Comparison of ENCODE assay signal across 19 mouse cellular contexts in the genomic region with DNA sequence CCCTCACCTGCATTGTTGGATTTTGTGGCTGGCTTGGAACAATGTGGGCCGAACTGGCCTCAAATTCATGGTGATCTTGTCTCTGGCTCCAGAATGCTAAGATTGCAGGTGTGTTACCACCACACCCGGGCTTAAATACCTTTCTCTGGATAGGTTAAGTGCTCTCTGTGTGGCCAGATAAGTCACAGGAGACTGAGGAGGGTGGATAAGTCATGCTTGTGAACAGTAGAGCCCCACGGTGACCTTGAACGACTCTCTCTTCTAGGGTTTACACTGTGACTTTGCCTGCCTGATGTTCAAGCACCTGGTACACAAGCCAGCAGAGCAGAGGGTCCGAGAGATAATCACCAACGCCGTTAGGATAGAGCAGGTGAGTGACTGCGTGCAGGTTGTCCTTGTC. TPM values are rescaled to one million over a fixed set of nuclear protein-coding genes. Genes with fewer than 3 reads are reported as not detected.
A peak's percentile ranks its signal among the peaks of the same experiment; 100 is the strongest.
DNase-seq lines count a peak whose midpoint lies in the region; ATAC-seq and TF ChIP-seq lines count a peak whose summit lies in the region.
"Had no signal": no experiment of that assay in that cellular context is flagged by ENCODE, and none has a peak within 500 bp of the region (broad histone marks: within the 10 kb centered on the region; RNA-seq: fewer than 3 reads in every experiment).

No protein-coding gene starts in this region.

- H3K9ac ChIP-seq in hindbrain, embryonic 16.5 days (ENCODE audit: low read depth, low read length) = no peak overlapping the region
- 0 out of 2 replicates have a peak overlapping the region, but pooled peaks have one; percentile 13 for H3K9ac ChIP-seq in stomach, embryonic 16.5 days (ENCODE audit: low read length)
- no peak overlapping the region for H3K9ac ChIP-seq in stomach, postnatal 0 days (ENCODE audit: low read length)
- H3K9ac ChIP-seq: embryonic facial prominence, embryonic 12.5 days; neural tube, embryonic 15.5 days had no signal

- 92% methylated on average over 8 of the region's 8 CpGs for WGBS in hindbrain, embryonic 10.5 days
- WGBS in hindbrain, embryonic 16.5 days = 84% methylated on average over 8 of the region's 8 CpGs
- WGBS in stomach, embryonic 16.5 days = 72% methylated on average over 8 of the region's 8 CpGs
- WGBS in stomach, postnatal 0 days = 65% methylated on average over 8 of the region's 8 CpGs
- 91% methylated on average over 8 of the region's 8 CpGs for WGBS in limb, embryonic 10.5 days

- TF ChIP-seq CTCF in stomach, postnatal 0 days (IDR thresholded peaks at IDR 0.05; ENCODE audit: low read depth) = no peak

- no peak for ATAC-seq in hindbrain, embryonic 16.5 days
- ATAC-seq in stomach, embryonic 16.5 days (ENCODE audit: insufficient read depth, low FRiP score) = no peak
- ATAC-seq in stomach, postnatal 0 days (ENCODE audit: low FRiP score, low TSS enrichment) = no peak
- ATAC-seq: CD4-positive, CD25-positive, alpha-beta regulatory T cell, adult 4 months had no signal

- peaks cover 65% of the 10 kb centered on the region for H3K36me3 ChIP-seq in hindbrain, embryonic 10.5 days
- H3K36me3 ChIP-seq in hindbrain, embryonic 16.5 days (ENCODE audit: control insufficient read depth, insufficient read depth, low read length) = no peaks in the 10 kb centered on the region
- H3K36me3 ChIP-seq in stomach, embryonic 16.5 days (ENCODE audit: control insufficient read depth, insufficient read depth, low read length) = 0 out of 2 replicates have a peak, but pooled peaks cover 9% of the 10 kb centered on the region
- H3K36me3 ChIP-seq in stomach, postnatal 0 days (ENCODE audit: control insufficient read depth, insufficient read depth, low read length) = peaks cover 3% of the 10 kb centered on the region; the same call in 1 of the 2 replicates
- peaks cover 60% of the 10 kb centered on the region for H3K36me3 ChIP-seq in limb, embryonic 10.5 days
- H3K36me3 ChIP-seq: neural tube, embryonic 15.5 days had no signal

- no peaks in the 10 kb centered on the region for H3K27me3 ChIP-seq in hindbrain, embryonic 10.5 days (ENCODE audit: insufficient read depth, poor library complexity, severe bottlenecking)
- 0 out of 2 replicates have a peak, but pooled peaks cover under 1% of the 10 kb centered on the region for H3K27me3 ChIP-seq in hindbrain, embryonic 16.5 days (replicated peaks; ENCODE audit: control insufficient read depth, insufficient read depth, low read length)
- H3K27me3 ChIP-seq in stomach, embryonic 16.5 days (ENCODE audit: control insufficient read depth, insufficient read depth, low read length) = no peaks in the 10 kb centered on the region
- H3K27me3 ChIP-seq in stomach, postnatal 0 days (ENCODE audit: control insufficient read depth, insufficient read depth, low read length) = no peaks in the 10 kb centered on the region
- H3K27me3 ChIP-seq in limb, embryonic 10.5 days (ENCODE audit: low read depth, poor library complexity, severe bottlenecking) = no peaks in the 10 kb centered on the region
- H3K27me3 ChIP-seq: embryonic facial prominence, embryonic 12.5 days; megakaryocyte, embryonic 14.5 days had no signal

- DNase-seq in hindbrain, embryonic 10.5 days (ENCODE audit: low spot score) = no peak
- DNase-seq in stomach, postnatal 0 days (ENCODE audit: low spot score) = no peak
- DNase-seq in limb, embryonic 10.5 days (ENCODE audit: low spot score) = peak; percentile 28
- no peak for DNase-seq in layer of hippocampus, adult 9-11 months
- no peak for DNase-seq in gastrocnemius, postnatal 4 days (ENCODE audit: low spot score in 2 of 2)
- DNase-seq: cerebellum, adult 11-12 months; cerebellum, postnatal 36 days; heart, postnatal 36 days; kidney, adult 18-20 months; kidney, postnatal 36 days; lung, embryonic 14.5 days; retina, postnatal 1 day; thymus, adult 2 months had no signal

- no peak for TF ChIP-seq EP300 in stomach, postnatal 0 days (optimal IDR thresholded peaks at IDR 0.05)

- no peaks in the 10 kb centered on the region for H3K9me3 ChIP-seq in hindbrain, embryonic 10.5 days
- no peaks in the 10 kb centered on the region for H3K9me3 ChIP-seq in hindbrain, embryonic 16.5 days (ENCODE audit: control insufficient read depth, low read length)
- H3K9me3 ChIP-seq in stomach, embryonic 16.5 days (replicated peaks; ENCODE audit: control insufficient read depth, low read length) = no peaks in the 10 kb centered on the region
- H3K9me3 ChIP-seq in stomach, postnatal 0 days (ENCODE audit: control insufficient read depth, low read length) = no peaks in the 10 kb centered on the region
- H3K9me3 ChIP-seq in limb, embryonic 10.5 days (replicated peaks) = no peaks in the 10 kb centered on the region
- H3K9me3 ChIP-seq: embryonic facial prominence, embryonic 12.5 days; megakaryocyte, embryonic 14.5 days; neural tube, embryonic 15.5 days had no signal

- no peak overlapping the region for H3K4me2 ChIP-seq in hindbrain, embryonic 16.5 days (ENCODE audit: low read length)
- H3K4me2 ChIP-seq in stomach, embryonic 16.5 days (ENCODE audit: low read depth, low read length) = no peak overlapping the region
- H3K4me2 ChIP-seq in stomach, postnatal 0 days (replicated peaks; ENCODE audit: low read depth) = no peak overlapping the region
- H3K4me2 ChIP-seq: embryonic facial prominence, embryonic 12.5 days; neural tube, embryonic 15.5 days had no signal

- peak overlapping the region; percentile 2; the same call in 1 of the 2 replicates for H3K4me3 ChIP-seq in hindbrain, embryonic 10.5 days
- H3K4me3 ChIP-seq in hindbrain, embryonic 16.5 days (ENCODE audit: low read length) = no peak overlapping the region
- H3K4me3 ChIP-seq in stomach, embryonic 16.5 days (replicated peaks; ENCODE audit: low read length) = no peak overlapping the region
- H3K4me3 ChIP-seq in stomach, postnatal 0 days (ENCODE audit: low read depth, low read length) = no peak overlapping the region
- H3K4me3 ChIP-seq in limb, embryonic 10.5 days = no peak overlapping the region
- H3K4me3 ChIP-seq: embryonic facial prominence, embryonic 12.5 days; megakaryocyte, embryonic 14.5 days; neural tube, embryonic 15.5 days had no signal

- H3K4me1 ChIP-seq in hindbrain, embryonic 10.5 days (replicated peaks) = peaks cover 44% of the 10 kb centered on the region
- peaks cover 19% of the 10 kb centered on the region for H3K4me1 ChIP-seq in hindbrain, embryonic 16.5 days (ENCODE audit: control insufficient read depth, insufficient read depth, low read depth, low read length)
- H3K4me1 ChIP-seq in stomach, embryonic 16.5 days (ENCODE audit: control insufficient read depth, insufficient read depth, low read length) = peaks cover 26% of the 10 kb centered on the region
- H3K4me1 ChIP-seq in stomach, postnatal 0 days (replicated peaks; ENCODE audit: control insufficient read depth, insufficient read depth) = no peaks in the 10 kb centered on the region
- H3K4me1 ChIP-seq in limb, embryonic 10.5 days = peaks cover 31% of the 10 kb centered on the region

- no peak overlapping the region for H3K27ac ChIP-seq in hindbrain, embryonic 10.5 days
- H3K27ac ChIP-seq in hindbrain, embryonic 16.5 days (ENCODE audit: low read depth, low read length) = no peak overlapping the region
- H3K27ac ChIP-seq in stomach, embryonic 16.5 days (ENCODE audit: low read length) = no peak overlapping the region
- no peak overlapping the region for H3K27ac ChIP-seq in stomach, postnatal 0 days (replicated peaks)
- no peak overlapping the region for H3K27ac ChIP-seq in limb, embryonic 10.5 days
- H3K27ac ChIP-seq: embryonic facial prominence, embryonic 12.5 days; neural tube, embryonic 15.5 days had no signal

RNA-seq across cellular contexts. Expression of gene Rrm2, which starts 4.4 kb away (rescaled TPM):
- 552 and 686 TPM in 2 replicates for polyA plus RNA-seq in hindbrain, embryonic 10.5 days (2016; fragmentation: Nextera tagmentation; extraction: Ambion mirVana)
- 54.2 and 66.2 TPM in 2 replicates for polyA plus RNA-seq in hindbrain, embryonic 16.5 days (2015; fragmentation: Nextera tagmentation; extraction: Ambion mirVana)
- 139 and 145 TPM in 2 replicates for polyA plus RNA-seq in stomach, embryonic 16.5 days (2015; fragmentation: Nextera tagmentation; extraction: Ambion mirVana)
- polyA plus RNA-seq in stomach, postnatal 0 days (2015; fragmentation: Nextera tagmentation; extraction: Ambion mirVana) = 38.0 and 41.2 TPM in 2 replicates
- polyA plus RNA-seq in limb, embryonic 10.5 days (2016; fragmentation: Nextera tagmentation; extraction: Ambion mirVana) = 631 and 705 TPM in 2 replicates
- total RNA-seq in gastrocnemius, postnatal 4 days (2021) = 10 to 100 TPM; 35.7 to 35.8 TPM

RNA-seq across cellular contexts. Expression of gene Cys1, which starts 30.8 kb away (rescaled TPM):
- polyA plus RNA-seq in hindbrain, embryonic 10.5 days (2016; fragmentation: Nextera tagmentation; extraction: Ambion mirVana) = 0.34 and 0.55 TPM in 2 replicates
- polyA plus RNA-seq in hindbrain, embryonic 16.5 days (2015; fragmentation: Nextera tagmentation; extraction: Ambion mirVana) = 1.5 and 1.6 TPM in 2 replicates
- 1.8 and 1.9 TPM in 2 replicates for polyA plus RNA-seq in stomach, embryonic 16.5 days (2015; fragmentation: Nextera tagmentation; extraction: Ambion mirVana)
- polyA plus RNA-seq in stomach, postnatal 0 days (2015; fragmentation: Nextera tagmentation; extraction: Ambion mirVana) = 1.4 and 1.9 TPM in 2 replicates
- polyA plus RNA-seq in limb, embryonic 10.5 days (2016; fragmentation: Nextera tagmentation; extraction: Ambion mirVana) = 0.21 TPM in 1 of 2 replicates, not detected in the other
- 10 to 100 TPM in 1 of 2 experiments, 1 to 10 TPM in 1; 8.0 to 13.9 TPM for total RNA-seq in gastrocnemius, postnatal 4 days (2021)
- polyA plus RNA-seq: CD4-positive, CD25-positive, alpha-beta regulatory T cell, adult 4 months had no signal
